Mouse (Mus musculus) embryonic fibroblast, embryonic 13.5 days (primary cell): ENCODE measurements around the gene Ttc3.

ENCODE experiments used
- CTCF ChIP-seq: IDR thresholded peaks from 2 replicates; pipeline ENCODE4 v1.5.1; 2011; ENCODE audit warnings: mild to moderate bottlenecking, control low read depth, low read length, moderate library complexity, borderline replicate concordance; ENCODE audit not compliant: insufficient read depth
- POLR2A ChIP-seq: IDR thresholded peaks from 2 replicates; pipeline ENCODE4 v1.6.1; 2011; ENCODE audit warnings: low read depth, mild to moderate bottlenecking, control low read depth, low read length, moderate library complexity

DNA sequence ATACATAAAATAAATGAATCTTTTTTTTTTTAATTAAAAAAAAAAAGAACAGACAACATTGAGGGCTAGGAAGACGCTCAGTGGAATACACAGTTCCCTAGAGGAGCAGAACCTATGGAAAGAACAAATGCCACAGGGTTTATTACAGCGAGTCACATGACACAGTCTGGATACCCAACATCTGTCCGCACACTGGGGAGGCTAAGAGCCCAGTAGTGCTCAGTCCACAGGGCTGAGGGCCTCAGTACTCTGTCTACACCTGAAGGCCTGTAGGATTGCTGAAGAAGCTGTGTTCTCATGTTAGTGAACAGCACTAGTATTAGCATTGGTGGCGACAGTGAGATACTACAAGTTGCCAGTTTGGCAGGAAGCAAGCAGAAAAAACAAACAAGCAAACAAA, 42.3 kb downstream of the Ttc3 start:
- TF ChIP-seq CTCF: no peak
- TF ChIP-seq POLR2A: no peak
